Mouse (Mus musculus): ENCODE results near the gene Galnt17.

- no peak for TF ChIP-seq POLR2A (IDR thresholded peaks at IDR 0.05; ENCODE audit: insufficient read length, low read depth)
- TF ChIP-seq POLR2AphosphoS2 (IDR thresholded peaks at IDR 0.05; ENCODE audit: insufficient read length, low read depth) = no peak
- TF ChIP-seq MAX (IDR thresholded peaks at IDR 0.05; ENCODE audit: low read depth) = no peak
- TF ChIP-seq E2F4 (IDR thresholded peaks at IDR 0.05; ENCODE audit: insufficient read depth) = no peak
- TF ChIP-seq TCF3 (IDR thresholded peaks at IDR 0.05; ENCODE audit: insufficient read length, low read depth) = no peak
- TF ChIP-seq TCF12 (IDR thresholded peaks at IDR 0.05; ENCODE audit: insufficient read depth, poor library complexity, severe bottlenecking) = no peak
- TF ChIP-seq CEBPB (IDR thresholded peaks at IDR 0.05; ENCODE audit: insufficient read depth, poor library complexity, severe bottlenecking) = no peak
- no peak for TF ChIP-seq MYOG (IDR thresholded peaks at IDR 0.05; ENCODE audit: control insufficient read depth in 1 of 3, insufficient read depth in 1 of 3, insufficient read length in 2 of 3, low read depth in 2 of 3)
- no peak for TF ChIP-seq USF1 (IDR thresholded peaks at IDR 0.05; ENCODE audit: low read depth)
- TF ChIP-seq MYOD1 (IDR thresholded peaks at IDR 0.05; ENCODE audit: control insufficient read depth in 1 of 3, insufficient read length in 2 of 3, low read depth in 2 of 3) = no peak
- TF ChIP-seq SRF (IDR thresholded peaks at IDR 0.05; ENCODE audit: control insufficient read depth, insufficient read length, low read depth) = no peak
Measured at GRCm38 (mm10) chr5:131319605-131320004, 11.3 kb upstream of the Galnt17 start.

Measured in myocyte (in vitro differentiated cells).